Mouse (Mus musculus) spleen, adult 2 months (tissue): ENCODE measurements around the gene Vkorc1. TPM values are rescaled to one million over a fixed set of nuclear protein-coding genes. Genes with fewer than 3 reads are reported as not detected.

Experiments
- DNase-seq, 2 experiments: peaks; one replicate each; pipeline versions ENCODE4 v3.0.0 to v3.0.0-alpha.2; 2012 to 2021; ENCODE audit warnings: low spot score in 2 of 2, low read depth in 1 of 2
- H3K27ac ChIP-seq: fragments of 200-500 bp; 2 replicates; pipeline ENCODE4 v1.5.1; 2012; ENCODE audit warnings: low read length, inconsistent platforms; ENCODE audit not compliant: insufficient read depth
- H3K27me3 ChIP-seq: fragments of 200-500 bp; 2 replicates; pipeline ENCODE4 v1.6.1; 2012; ENCODE audit warnings: mild to moderate bottlenecking, moderate library complexity, low read length, inconsistent platforms; ENCODE audit not compliant: control insufficient read depth, insufficient read depth
- H3K36me3 ChIP-seq: fragments of 200-500 bp; 2 replicates; pipeline ENCODE4 v1.6.1; 2012; ENCODE audit warnings: mild to moderate bottlenecking, low read length, inconsistent platforms; ENCODE audit not compliant: control insufficient read depth, insufficient read depth
- H3K4me1 ChIP-seq: fragments of 200-500 bp; 2 replicates; pipeline ENCODE4 v1.6.1; 2011; ENCODE audit warnings: inconsistent platforms; ENCODE audit not compliant: control insufficient read depth, insufficient read depth, insufficient read length
- H3K4me3 ChIP-seq: fragments of 200-500 bp; 2 replicates; pipeline ENCODE4 v1.5.1; 2011; ENCODE audit warnings: mild to moderate bottlenecking, inconsistent platforms; ENCODE audit not compliant: insufficient read depth, insufficient read length; ENCODE audit errors: extremely low read depth
- CTCF ChIP-seq: fragments of 200-500 bp; IDR thresholded peaks from 2 replicates; pipeline ENCODE4 v1.5.1; 2011; ENCODE audit warnings: mild to moderate bottlenecking, inconsistent platforms; ENCODE audit not compliant: insufficient read depth, insufficient read length, insufficient replicate concordance; ENCODE audit errors: extremely low read depth
- POLR2A ChIP-seq: fragments of 200-500 bp; IDR thresholded peaks from 2 replicates; pipeline ENCODE4 v1.6.1; 2011; ENCODE audit warnings: low read depth, low read length, inconsistent platforms
- WGBS: fragments of 180-500 bp; shearing (Covaris S2); methylation state at CpG from one replicate; pipeline ENCODE4 v1.1.7; 2018; 5-methylcytosine and 5-hydroxymethylcytosine counted together
- polyA plus RNA-seq: library from polyadenylated mRNA; depleted of rRNA; stranded (reverse); fragments of >200 nt; gene quantifications from 2 replicates; pipeline ENCODE4 v1.2.3, GENCODE M21; 2012

Gene Vkorc1
- polyA plus RNA-seq, 1 experiment: 46.1 TPM

GRCm38 (mm10) chr7:127894480-127894879 lies 937 bp downstream of the Vkorc1 start:
- Histone ChIP-seq H3K27ac (no peak overlapping the region), H3K36me3 (no peaks in the 10 kb centered on the region; the same call in 1 of the 2 replicates)

DNA sequence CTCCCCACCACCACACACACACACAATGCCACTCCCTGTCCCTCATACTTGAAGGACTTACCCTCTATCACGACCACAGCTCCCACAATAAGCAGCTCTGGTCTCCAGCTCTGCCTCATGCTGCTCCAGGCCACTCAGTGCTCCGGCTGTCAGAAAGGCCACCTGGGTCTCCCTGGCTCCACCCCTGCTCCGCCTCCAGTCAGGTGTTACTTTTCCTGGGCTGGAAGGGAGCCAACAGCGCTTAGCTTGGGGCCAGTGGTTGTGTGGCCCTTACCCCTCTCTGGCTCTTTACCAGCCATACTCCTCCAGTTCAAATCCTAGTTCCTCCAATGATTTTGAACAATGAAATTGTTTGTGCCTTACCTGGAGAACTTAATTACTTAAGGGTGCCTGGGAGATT lies 4.6 kb downstream of the Vkorc1 start, which contains the start of gene Prss53:
Gene Prss53, minus strand, starts transcription at position 173 of the 400 bp plus-strand sequence.
- H3K36me3 ChIP-seq: peaks cover 17% of the 10 kb centered on the region
- no peaks in the 10 kb centered on the region; the same call in 1 of the 2 replicates for H3K4me1 ChIP-seq
- no peak for DNase-seq
- no peak within 1 kb of the TSS for H3K27ac ChIP-seq
- TF ChIP-seq CTCF (no peak), POLR2A (no peak)
- 77% methylated on average over 4 of the region's 4 CpGs for WGBS
- H3K4me3 ChIP-seq: no peak within 1 kb of the TSS
- H3K27me3 ChIP-seq: no peaks in the 10 kb centered on the region

More at GRCm38 (mm10) chr7:127894480-127894879, 937 bp downstream of the Vkorc1 start:
- DNase-seq: no peak
- no peak for TF ChIP-seq POLR2A
- TF ChIP-seq CTCF: no peak
- Histone ChIP-seq H3K4me3 (no peak overlapping the region), H3K4me1 (peaks cover 2% of the 10 kb centered on the region; the same call in 1 of the 2 replicates), H3K27me3 (no peaks in the 10 kb centered on the region)
- WGBS: 76% methylated on average over 5 of the region's 5 CpGs

DNA sequence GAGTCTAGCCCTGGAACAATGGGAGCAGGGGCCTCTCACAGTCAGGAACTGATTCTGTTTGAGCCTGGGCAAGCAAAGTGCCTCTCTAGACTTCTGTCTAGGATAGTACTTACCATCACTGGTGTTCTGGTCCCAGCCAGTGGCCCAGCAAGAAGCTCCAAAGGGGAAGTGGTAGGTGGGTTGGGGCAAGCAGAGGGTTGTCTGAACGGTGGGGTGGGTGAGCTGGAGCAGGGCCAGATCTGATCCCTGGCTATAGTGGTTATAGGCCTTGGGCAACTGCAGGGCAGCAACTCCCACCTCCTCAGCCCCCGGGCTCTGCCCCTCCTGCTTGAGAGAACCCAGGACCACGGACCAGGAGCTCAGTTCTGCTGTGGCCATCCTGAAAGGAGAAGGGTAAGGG lies 6.6 kb downstream of the Vkorc1 start:
- TF ChIP-seq POLR2A (no peak), CTCF (no peak)
- Histone ChIP-seq H3K27ac (no peak overlapping the region), H3K4me1 (peaks cover 1% of the 10 kb centered on the region; the same call in 1 of the 2 replicates), H3K27me3 (no peaks in the 10 kb centered on the region), H3K4me3 (no peak overlapping the region), H3K36me3 (peaks cover 19% of the 10 kb centered on the region)
- 50% methylated on average over 3 of the region's 3 CpGs for WGBS
- no peak for DNase-seq

DNA sequence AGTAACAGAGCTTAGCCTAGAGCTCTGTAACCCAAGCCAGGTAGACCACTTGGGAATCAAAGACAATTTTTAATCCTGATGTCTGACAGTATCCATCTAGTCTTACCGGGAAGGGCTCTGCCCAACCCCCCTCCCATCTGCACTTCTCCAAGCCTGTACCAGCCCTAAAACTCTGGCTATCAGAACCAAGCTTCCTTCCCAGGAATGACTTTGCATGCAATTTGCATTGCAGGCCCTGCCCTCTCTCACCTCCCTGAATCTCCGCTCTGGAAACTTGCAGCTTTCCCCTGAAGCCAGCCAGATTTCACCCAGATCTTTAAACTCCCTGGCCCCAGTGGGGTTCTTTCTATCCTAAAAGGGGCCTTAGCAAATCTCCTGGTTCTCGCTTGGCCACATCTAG lies 7.6 kb downstream of the Vkorc1 start:
- H3K4me1 ChIP-seq: peaks cover 3% of the 10 kb centered on the region; the same call in 1 of the 2 replicates
- peaks cover 26% of the 10 kb centered on the region for H3K36me3 ChIP-seq
- no peak overlapping the region for H3K27ac ChIP-seq
- H3K4me3 ChIP-seq: no peak overlapping the region
- DNase-seq: no peak
- no peaks in the 10 kb centered on the region for H3K27me3 ChIP-seq
- WGBS: 84% methylated on average over 3 of the region's 3 CpGs
- no peak for TF ChIP-seq POLR2A
- no peak for TF ChIP-seq CTCF

- Histone ChIP-seq H3K27ac (no peak overlapping the region), H3K4me1 (peaks cover 3% of the 10 kb centered on the region; the same call in 1 of the 2 replicates)
- 90% methylated on average over 8 of the region's 8 CpGs for WGBS
Observed at GRCm38 (mm10) chr7:127887191-127887590, 8.2 kb downstream of the Vkorc1 start.

GRCm38 (mm10) chr7:127886551-127886950 lies 8.9 kb downstream of the Vkorc1 start:
- WGBS: 94% methylated on average over 6 of the region's 6 CpGs
- Histone ChIP-seq H3K4me1 (peaks cover 3% of the 10 kb centered on the region; the same call in 1 of the 2 replicates), H3K36me3 (peaks cover 36% of the 10 kb centered on the region), H3K4me3 (no peak overlapping the region), H3K27me3 (no peaks in the 10 kb centered on the region), H3K27ac (no peak overlapping the region)
- TF ChIP-seq POLR2A (no peak), CTCF (no peak)
- DNase-seq: no peak

More at GRCm38 (mm10) chr7:127887191-127887590, 8.2 kb downstream of the Vkorc1 start:
- H3K4me3 ChIP-seq: no peak overlapping the region
- H3K36me3 ChIP-seq: peaks cover 32% of the 10 kb centered on the region
- no peaks in the 10 kb centered on the region for H3K27me3 ChIP-seq
- no peak for TF ChIP-seq POLR2A
- no peak for TF ChIP-seq CTCF
- no peak for DNase-seq

- no peaks in the 10 kb centered on the region for H3K27me3 ChIP-seq
- DNase-seq: no peak
- TF ChIP-seq POLR2A (no peak), CTCF (no peak)
- H3K4me1 ChIP-seq: peaks cover 3% of the 10 kb centered on the region; the same call in 1 of the 2 replicates
- H3K36me3 ChIP-seq: peaks cover 40% of the 10 kb centered on the region
- H3K4me3 ChIP-seq: no peak overlapping the region
- H3K27ac ChIP-seq: no peak overlapping the region
- WGBS: 57% methylated on average over 6 of the region's 6 CpGs
Observed at GRCm38 (mm10) chr7:127885951-127886350, 9.5 kb downstream of the Vkorc1 start.
